Comparison of ENCODE assay signal across 13 mouse cellular contexts in the genomic region with DNA sequence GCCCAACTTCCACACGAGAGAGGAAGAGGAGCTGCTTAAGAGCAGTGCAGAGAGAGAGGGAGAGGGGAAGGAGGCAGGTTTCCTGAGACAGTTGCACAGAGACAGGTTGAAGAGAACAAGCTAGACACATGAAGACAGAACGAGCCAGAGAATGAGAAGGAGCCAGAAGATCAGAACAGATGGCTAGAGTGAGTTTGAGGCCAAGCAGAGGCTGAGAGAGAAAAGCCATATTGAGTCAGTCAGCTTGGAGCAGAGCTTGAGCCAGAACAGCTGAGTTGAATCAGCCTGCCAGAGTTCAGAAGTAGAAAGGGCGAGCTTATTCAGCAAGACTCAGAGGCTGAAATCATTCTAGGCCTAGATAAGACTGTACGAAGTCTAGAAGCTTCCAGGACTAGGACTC. TPM values are rescaled to one million over a fixed set of nuclear protein-coding genes. Genes with fewer than 3 reads are reported as not detected.
DNase-seq lines count a peak whose midpoint lies in the region; ATAC-seq and TF ChIP-seq lines count a peak whose summit lies in the region.
"Had no signal": no experiment of that assay in that cellular context is flagged by ENCODE, and none has a peak within 500 bp of the region (broad histone marks: within the 10 kb centered on the region; RNA-seq: fewer than 3 reads in every experiment).

No protein-coding gene starts in this region.

- no peak overlapping the region for H3K4me3 ChIP-seq in forebrain, embryonic 16.5 days (replicated peaks; ENCODE audit: low read length)
- H3K4me3 ChIP-seq in forebrain, embryonic 11.5 days (ENCODE audit: low read depth, low read length): no peak overlapping the region
- no peak overlapping the region for H3K4me3 ChIP-seq in lung, embryonic 14.5 days (ENCODE audit: low read depth, low read length)
- no peak overlapping the region for H3K4me3 ChIP-seq in heart, postnatal 0 days (ENCODE audit: low read depth, low read length)
- no peak overlapping the region for H3K4me3 ChIP-seq in stomach, embryonic 15.5 days (replicated peaks)
- H3K4me3 ChIP-seq: hindbrain, embryonic 10.5 days; kidney, embryonic 15.5 days; limb, embryonic 12.5 days; megakaryocyte, embryonic 14.5 days had no signal

- H3K4me2 ChIP-seq in forebrain, embryonic 16.5 days (ENCODE audit: low read length): no peak overlapping the region
- H3K4me2 ChIP-seq in forebrain, embryonic 11.5 days (ENCODE audit: low read depth, low read length, severe bottlenecking): no peak overlapping the region
- H3K4me2 ChIP-seq in lung, embryonic 14.5 days: no peak overlapping the region
- no peak overlapping the region for H3K4me2 ChIP-seq in heart, postnatal 0 days (ENCODE audit: low read depth, low read length)
- no peak overlapping the region for H3K4me2 ChIP-seq in stomach, embryonic 15.5 days
- H3K4me2 ChIP-seq: kidney, embryonic 15.5 days; limb, embryonic 12.5 days had no signal

- no peak overlapping the region for H3K9ac ChIP-seq in forebrain, embryonic 16.5 days (replicated peaks; ENCODE audit: low read depth, low read length)
- no peak overlapping the region for H3K9ac ChIP-seq in forebrain, embryonic 11.5 days (ENCODE audit: low read length)
- H3K9ac ChIP-seq in lung, embryonic 14.5 days: no peak overlapping the region
- H3K9ac ChIP-seq in heart, postnatal 0 days (replicated peaks; ENCODE audit: low read depth, low read length): no peak overlapping the region
- H3K9ac ChIP-seq in stomach, embryonic 15.5 days: no peak overlapping the region
- H3K9ac ChIP-seq: kidney, embryonic 15.5 days; limb, embryonic 12.5 days had no signal

- TF ChIP-seq CTCF in lung, embryonic 14.5 days (IDR thresholded peaks at IDR 0.05; ENCODE audit: low read depth): no peak
- TF ChIP-seq CTCF in heart, postnatal 0 days (IDR thresholded peaks at IDR 0.05; ENCODE audit: low read depth): no peak

- 76% methylated on average over 4 of the region's 4 CpGs for whole genome bisulfite sequencing in forebrain, embryonic 16.5 days
- WGBS in forebrain, embryonic 11.5 days: 90% methylated on average over 4 of the region's 4 CpGs
- WGBS in lung, embryonic 14.5 days: 56% methylated on average over 4 of the region's 4 CpGs
- 64% methylated on average over 4 of the region's 4 CpGs for WGBS in heart, postnatal 0 days
- WGBS in stomach, embryonic 15.5 days: 43% methylated on average over 4 of the region's 4 CpGs

- H3K27ac ChIP-seq in forebrain, embryonic 16.5 days (ENCODE audit: low read length): no peak overlapping the region
- no peak overlapping the region for H3K27ac ChIP-seq in forebrain, embryonic 11.5 days (ENCODE audit: low read depth, low read length)
- no peak overlapping the region for H3K27ac ChIP-seq in lung, embryonic 14.5 days (ENCODE audit: low read depth)
- no peak overlapping the region for H3K27ac ChIP-seq in heart, postnatal 0 days (ENCODE audit: low read depth)
- peak overlapping the region; percentile 26; the same call in 1 of the 2 replicates for H3K27ac ChIP-seq in stomach, embryonic 15.5 days
- H3K27ac ChIP-seq: hindbrain, embryonic 10.5 days; kidney, embryonic 15.5 days; limb, embryonic 12.5 days had no signal

- H3K27me3 ChIP-seq in forebrain, embryonic 16.5 days (replicated peaks; ENCODE audit: control insufficient read depth, insufficient read depth, low read length): no peaks in the 10 kb centered on the region; the same call in 1 of the 2 replicates
- no peaks in the 10 kb centered on the region for H3K27me3 ChIP-seq in forebrain, embryonic 11.5 days (ENCODE audit: control insufficient read depth, insufficient read depth, low read length)
- H3K27me3 ChIP-seq in lung, embryonic 14.5 days (ENCODE audit: insufficient read depth, low read length): no peaks in the 10 kb centered on the region
- no peaks in the 10 kb centered on the region for H3K27me3 ChIP-seq in heart, postnatal 0 days (ENCODE audit: control insufficient read depth, insufficient read depth, low read length)
- no peaks in the 10 kb centered on the region for H3K27me3 ChIP-seq in stomach, embryonic 15.5 days (replicated peaks)
- H3K27me3 ChIP-seq: kidney, embryonic 15.5 days; limb, embryonic 12.5 days; megakaryocyte, embryonic 14.5 days had no signal

- intact Hi-C loops in left cerebral cortex, postnatal 25 days (cut with DNase I): no loop called here

- peaks cover 28% of the 10 kb centered on the region for H3K4me1 ChIP-seq in forebrain, embryonic 16.5 days (replicated peaks; ENCODE audit: control insufficient read depth, insufficient read depth, low read length)
- peaks cover 7% of the 10 kb centered on the region; the same call in 1 of the 2 replicates for H3K4me1 ChIP-seq in forebrain, embryonic 11.5 days (replicated peaks; ENCODE audit: control insufficient read depth, insufficient read depth, low read length)
- H3K4me1 ChIP-seq in lung, embryonic 14.5 days (ENCODE audit: insufficient read depth): peaks cover 29% of the 10 kb centered on the region
- H3K4me1 ChIP-seq in heart, postnatal 0 days (ENCODE audit: control insufficient read depth, insufficient read depth): peaks cover 5% of the 10 kb centered on the region; the same call in 1 of the 2 replicates
- H3K4me1 ChIP-seq in stomach, embryonic 15.5 days: peaks cover 14% of the 10 kb centered on the region

- DNase-seq in forebrain, embryonic 11.5 days (ENCODE audit: low spot score): no peak
- DNase-seq in lung, embryonic 14.5 days: peak; percentile 45
- no peak for DNase-seq in lung, postnatal 25 days (ENCODE audit: low spot score)
- peak; percentile 9 for DNase-seq in heart, postnatal 0 days (ENCODE audit: low spot score)
- no peak for DNase-seq in left cerebral cortex, postnatal 25 days (ENCODE audit: low spot score in 2 of 2)
- no peak for DNase-seq in layer of hippocampus, adult 9-10 months (ENCODE audit: low spot score)
- DNase-seq: thymus, adult 18-20 months had no signal

- no peak for TF ChIP-seq EP300 in heart, postnatal 0 days (IDR thresholded peaks at IDR 0.05; ENCODE audit: low read depth)

- no peaks in the 10 kb centered on the region for H3K36me3 ChIP-seq in forebrain, embryonic 16.5 days (ENCODE audit: control insufficient read depth, insufficient read depth)
- no peaks in the 10 kb centered on the region; the same call in 1 of the 2 replicates for H3K36me3 ChIP-seq in forebrain, embryonic 11.5 days (ENCODE audit: control insufficient read depth, insufficient read depth, low read length)
- H3K36me3 ChIP-seq in lung, embryonic 14.5 days (ENCODE audit: insufficient read depth): peaks cover 7% of the 10 kb centered on the region; the same call in 1 of the 2 replicates
- no peaks in the 10 kb centered on the region for H3K36me3 ChIP-seq in heart, postnatal 0 days (replicated peaks; ENCODE audit: control insufficient read depth, insufficient read depth, low read length)
- H3K36me3 ChIP-seq in stomach, embryonic 15.5 days: no peaks in the 10 kb centered on the region

- peak; percentile 45 for ATAC-seq in forebrain, embryonic 16.5 days
- ATAC-seq in forebrain, embryonic 11.5 days (replicated peaks; ENCODE audit: low FRiP score): no peak
- no peak for ATAC-seq in lung, embryonic 14.5 days (ENCODE audit: insufficient read depth)
- ATAC-seq in heart, postnatal 0 days (ENCODE audit: insufficient read depth, low read depth): 0 out of 2 replicates have a peak, but pooled peaks have one; percentile 14
- ATAC-seq in stomach, embryonic 15.5 days (ENCODE audit: insufficient read depth, low FRiP score, low read depth): no peak

- H3K9me3 ChIP-seq in forebrain, embryonic 16.5 days (ENCODE audit: control insufficient read depth, low read length): no peaks in the 10 kb centered on the region
- no peaks in the 10 kb centered on the region for H3K9me3 ChIP-seq in forebrain, embryonic 11.5 days (ENCODE audit: control insufficient read depth, low read length)
- H3K9me3 ChIP-seq in lung, embryonic 14.5 days (ENCODE audit: low read depth, low read length): no peaks in the 10 kb centered on the region
- no peaks in the 10 kb centered on the region for H3K9me3 ChIP-seq in heart, postnatal 0 days (replicated peaks; ENCODE audit: control insufficient read depth, low read length)
- H3K9me3 ChIP-seq in stomach, embryonic 15.5 days: no peaks in the 10 kb centered on the region
- H3K9me3 ChIP-seq: hindbrain, embryonic 10.5 days; kidney, embryonic 15.5 days; limb, embryonic 12.5 days; megakaryocyte, embryonic 14.5 days had no signal

RNA-seq across cellular contexts. Expression of a gene that starts 6.8 kb away (rescaled TPM):
- polyA plus RNA-seq in forebrain, embryonic 16.5 days (2015; fragmentation: Nextera tagmentation; extraction: Ambion mirVana): 64.2 and 68.2 TPM in 2 replicates
- 71.2 TPM in 2 replicates for polyA plus RNA-seq in forebrain, embryonic 11.5 days (2014; fragmentation: Nextera tagmentation; extraction: Ambion mirVana)
- 51.3 and 52.6 TPM in 2 replicates for polyA plus RNA-seq in lung, embryonic 14.5 days (2014; fragmentation: Nextera tagmentation; extraction: Ambion mirVana)
- total RNA-seq in heart, postnatal 0 days (2014; rRNA removed; ENCODE audit: low replicate concordance): 21.6 and 29.2 TPM in 2 replicates
- polyA plus RNA-seq in heart, postnatal 0 days (2015; fragmentation: Nextera tagmentation; extraction: Ambion mirVana): 20.4 and 26.3 TPM in 2 replicates
- polyA plus RNA-seq in stomach, embryonic 15.5 days (2015; fragmentation: Nextera tagmentation; extraction: Ambion mirVana): 48.0 and 54.6 TPM in 2 replicates
- 10 to 100 TPM; 69.3 to 76.2 TPM for total RNA-seq in left cerebral cortex, postnatal 25 days (2021)

Comparison
In these comparisons a context has a peak if more than half of its experiments do, and no peak if none do; other contexts are left out.
1. ATAC-seq: peak in forebrain, embryonic 16.5 days (single experiment) and heart, postnatal 0 days (single experiment); none in forebrain, embryonic 11.5 days (single experiment), lung, embryonic 14.5 days (single experiment) and stomach, embryonic 15.5 days (single experiment).
2. DNase-seq: peak in lung, embryonic 14.5 days (single experiment) and heart, postnatal 0 days (single experiment); none in forebrain, embryonic 11.5 days (single experiment), lung, postnatal 25 days (single experiment), left cerebral cortex, postnatal 25 days (0 of 2) and layer of hippocampus, adult 9-10 months (single experiment).